Mouse (Mus musculus) hindbrain, postnatal 0 days (tissue): ENCODE measurements at regions not wholly inside any gene's neighbourhood (a gene's known extent, or its start where the extent isn't known, plus 50 kb on each side); places are given as distances from the start of the nearest gene placed in this dataset.

Experiments
- ATAC-seq: fragments of 200-750 bp; cut with Nextera tagmentation; 2 replicates; pipeline ENCODE4 v1.8.0; 2017; ENCODE audit warnings: mild to moderate bottlenecking, moderate TSS enrichment, moderate library complexity
- DNase-seq: peaks from one replicate; pipeline ENCODE4 v3.0.0-alpha.2; 2015; ENCODE audit warnings: low spot score
- H3K27ac ChIP-seq: fragments of 300-500 bp; sonication (generic); 2 replicates; pipeline ENCODE4 v1.5.1; 2014; ENCODE audit warnings: mild to moderate bottlenecking
- H3K27me3 ChIP-seq: fragments of 300-500 bp; sonication (generic); 2 replicates; pipeline ENCODE4 v1.6.1; 2014; ENCODE audit warnings: low read length, mixed read lengths; ENCODE audit not compliant: insufficient read depth
- H3K36me3 ChIP-seq: fragments of 300-500 bp; sonication (generic); 2 replicates; pipeline ENCODE4 v1.6.1; 2014; ENCODE audit warnings: low read length, mixed read lengths; ENCODE audit not compliant: insufficient read depth
- H3K4me1 ChIP-seq: fragments of 300-500 bp; sonication (generic); 2 replicates; pipeline ENCODE4 v1.6.1; 2014; ENCODE audit warnings: antibody characterized with exemption, low read length, mixed read lengths; ENCODE audit not compliant: insufficient read depth
- H3K4me2 ChIP-seq: fragments of 300-500 bp; sonication (generic); 2 replicates; pipeline ENCODE4 v1.6.1; 2014; ENCODE audit warnings: low read depth, mild to moderate bottlenecking, low read length, moderate library complexity, mixed read lengths
- H3K4me3 ChIP-seq: fragments of 300-500 bp; sonication (generic); 2 replicates; pipeline ENCODE4 v1.5.1; 2014; ENCODE audit warnings: low read length
- H3K9ac ChIP-seq: fragments of 300-500 bp; sonication (generic); replicated peaks from 2 replicates; pipeline ENCODE4 v1.6.1; 2014; ENCODE audit warnings: mild to moderate bottlenecking, low read length, moderate library complexity, mixed read lengths
- H3K9me3 ChIP-seq: fragments of 300-500 bp; sonication (generic); 2 replicates; pipeline ENCODE4 v1.6.1; 2016; ENCODE audit warnings: low read length, mixed read lengths
- CTCF ChIP-seq: IDR thresholded peaks from 2 replicates; pipeline ENCODE4 v1.5.1; 2016; ENCODE audit warnings: antibody characterized with exemption, control low read depth, low read depth
- WGBS: fragments of 180-500 bp; shearing (Covaris S2); extraction: QIAGEN DNeasy Blood & Tissue Kit; methylation state at CpG from one replicate; pipeline ENCODE4 v1.1.7; 2014; 5-methylcytosine and 5-hydroxymethylcytosine counted together

DNA sequence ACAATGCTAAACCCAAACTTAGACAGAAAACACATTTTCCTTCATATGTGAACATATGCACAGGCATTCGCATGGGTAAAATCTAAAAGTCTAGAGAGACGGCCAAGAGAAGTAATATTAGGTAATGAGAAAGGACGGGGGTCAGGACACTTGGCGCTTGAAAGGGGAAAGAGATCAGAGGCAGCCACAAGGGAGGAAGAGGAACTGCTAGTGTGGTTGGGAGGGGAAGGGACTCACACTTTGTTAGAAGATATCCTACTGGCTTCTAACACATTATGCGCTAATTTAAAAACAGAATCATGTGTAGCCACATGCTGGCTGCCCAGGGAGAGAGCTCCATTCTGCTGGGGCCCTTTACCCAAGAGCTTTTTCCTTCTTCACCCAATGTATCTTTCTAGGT lies 227.5 kb downstream of the Uaca start:
- no peak for TF ChIP-seq CTCF
- Histone ChIP-seq H3K36me3 (no peaks in the 10 kb centered on the region), H3K4me3 (no peak overlapping the region), H3K4me2 (no peak overlapping the region), H3K27me3 (no peaks in the 10 kb centered on the region), H3K9me3 (no peaks in the 10 kb centered on the region), H3K9ac (no peak overlapping the region), H3K27ac (no peak overlapping the region), H3K4me1 (no peaks in the 10 kb centered on the region)
- no peak for DNase-seq
- no peak for ATAC-seq
- WGBS = 84% methylated on average over 5 of the region's 5 CpGs

- ATAC-seq (no peak), DNase-seq (no peak)
- no peak overlapping the region for H3K27ac ChIP-seq
- no peak overlapping the region for H3K4me3 ChIP-seq
- no peaks in the 10 kb centered on the region for H3K27me3 ChIP-seq
- WGBS = 86% methylated on average over 6 of the region's 6 CpGs
- H3K36me3 ChIP-seq = no peaks in the 10 kb centered on the region
- H3K9me3 ChIP-seq = no peaks in the 10 kb centered on the region
- H3K4me1 ChIP-seq = no peaks in the 10 kb centered on the region
- TF ChIP-seq CTCF = no peak
- H3K4me2 ChIP-seq = no peak overlapping the region
- no peak overlapping the region for H3K9ac ChIP-seq
Observed at GRCm38 (mm10) chr9:61022371-61023026, 228.2 kb downstream of the Uaca start.

GRCm38 (mm10) chr9:61025341-61025740 lies 231.0 kb downstream of the Uaca start:
- WGBS = 97% methylated on average over 6 of the region's 6 CpGs
- no peak overlapping the region for H3K4me2 ChIP-seq
- 0 out of 2 replicates have a peak, but pooled peaks cover 3% of the 10 kb centered on the region for H3K4me1 ChIP-seq
- TF ChIP-seq CTCF = no peak
- H3K27ac ChIP-seq = no peak overlapping the region
- no peak overlapping the region for H3K9ac ChIP-seq
- H3K4me3 ChIP-seq = no peak overlapping the region
- no peaks in the 10 kb centered on the region for H3K36me3 ChIP-seq
- ATAC-seq (no peak), DNase-seq (no peak)
- H3K9me3 ChIP-seq = no peaks in the 10 kb centered on the region
- no peaks in the 10 kb centered on the region for H3K27me3 ChIP-seq

GRCm38 (mm10) chr9:61028775-61029401 lies 234.5 kb downstream of the Uaca start:
- H3K27ac ChIP-seq = no peak overlapping the region
- H3K4me3 ChIP-seq = no peak overlapping the region
- DNase-seq (peak; percentile 54), ATAC-seq (peak; percentile 69; the same call in 1 of the 2 replicates)
- H3K9ac ChIP-seq = no peak overlapping the region
- no peak for TF ChIP-seq CTCF
- H3K4me1 ChIP-seq = peaks cover 9% of the 10 kb centered on the region; the same call in 1 of the 2 replicates
- H3K9me3 ChIP-seq = no peaks in the 10 kb centered on the region
- WGBS = 47% methylated on average over 12 of the region's 12 CpGs
- H3K4me2 ChIP-seq = no peak overlapping the region
- H3K36me3 ChIP-seq = no peaks in the 10 kb centered on the region
- H3K27me3 ChIP-seq = no peaks in the 10 kb centered on the region

DNA sequence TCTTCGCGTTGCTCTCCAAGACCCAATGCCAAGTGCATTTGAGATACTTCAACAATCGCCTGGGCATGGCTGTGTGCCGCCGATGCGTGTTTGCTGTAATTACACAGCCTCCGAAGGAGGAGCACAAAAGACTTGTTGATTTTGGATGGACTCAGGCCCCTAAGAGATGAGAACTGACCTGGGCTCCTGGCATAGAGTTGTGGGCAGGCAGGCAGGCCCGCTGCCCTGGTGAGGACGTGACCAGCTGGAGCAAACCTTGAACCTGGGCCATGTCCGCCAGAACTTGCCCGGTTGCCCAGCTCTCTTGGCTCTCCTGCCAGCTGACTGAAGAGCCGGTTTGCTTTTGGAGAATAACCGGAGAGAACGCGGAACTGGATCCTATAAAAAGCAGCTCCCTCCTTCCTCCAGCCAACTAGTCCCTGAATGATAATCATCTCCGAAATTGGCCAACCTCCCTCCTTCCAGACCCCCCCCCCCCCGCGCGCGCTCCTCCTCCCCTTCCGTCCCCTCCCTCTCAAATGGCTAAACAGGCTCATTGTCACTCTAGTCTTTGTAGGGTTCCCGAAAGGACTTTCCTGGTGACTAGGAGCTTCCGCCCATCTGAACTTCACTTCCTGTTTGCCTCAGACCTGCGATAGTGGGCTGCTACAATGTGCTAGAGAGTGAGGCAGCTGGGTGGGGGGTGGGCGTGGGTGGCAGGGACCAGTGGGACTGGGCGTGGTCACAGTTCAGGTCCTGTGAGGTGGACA lies 237.5 kb downstream of the Uaca start:
- no peak overlapping the region for H3K9ac ChIP-seq
- H3K36me3 ChIP-seq = no peaks in the 10 kb centered on the region
- H3K27ac ChIP-seq = peak overlapping the region; percentile 60
- WGBS = 43% methylated on average over 26 of the region's 26 CpGs
- ATAC-seq (peak; percentile 55; the same call in 1 of the 2 replicates), DNase-seq (peak; percentile 70)
- H3K4me3 ChIP-seq = no peak overlapping the region
- H3K4me1 ChIP-seq = peaks cover 9% of the 10 kb centered on the region; the same call in 1 of the 2 replicates
- peak overlapping the region; percentile 41 for H3K4me2 ChIP-seq
- no peaks in the 10 kb centered on the region for H3K27me3 ChIP-seq
- no peaks in the 10 kb centered on the region for H3K9me3 ChIP-seq
- no peak for TF ChIP-seq CTCF

DNA sequence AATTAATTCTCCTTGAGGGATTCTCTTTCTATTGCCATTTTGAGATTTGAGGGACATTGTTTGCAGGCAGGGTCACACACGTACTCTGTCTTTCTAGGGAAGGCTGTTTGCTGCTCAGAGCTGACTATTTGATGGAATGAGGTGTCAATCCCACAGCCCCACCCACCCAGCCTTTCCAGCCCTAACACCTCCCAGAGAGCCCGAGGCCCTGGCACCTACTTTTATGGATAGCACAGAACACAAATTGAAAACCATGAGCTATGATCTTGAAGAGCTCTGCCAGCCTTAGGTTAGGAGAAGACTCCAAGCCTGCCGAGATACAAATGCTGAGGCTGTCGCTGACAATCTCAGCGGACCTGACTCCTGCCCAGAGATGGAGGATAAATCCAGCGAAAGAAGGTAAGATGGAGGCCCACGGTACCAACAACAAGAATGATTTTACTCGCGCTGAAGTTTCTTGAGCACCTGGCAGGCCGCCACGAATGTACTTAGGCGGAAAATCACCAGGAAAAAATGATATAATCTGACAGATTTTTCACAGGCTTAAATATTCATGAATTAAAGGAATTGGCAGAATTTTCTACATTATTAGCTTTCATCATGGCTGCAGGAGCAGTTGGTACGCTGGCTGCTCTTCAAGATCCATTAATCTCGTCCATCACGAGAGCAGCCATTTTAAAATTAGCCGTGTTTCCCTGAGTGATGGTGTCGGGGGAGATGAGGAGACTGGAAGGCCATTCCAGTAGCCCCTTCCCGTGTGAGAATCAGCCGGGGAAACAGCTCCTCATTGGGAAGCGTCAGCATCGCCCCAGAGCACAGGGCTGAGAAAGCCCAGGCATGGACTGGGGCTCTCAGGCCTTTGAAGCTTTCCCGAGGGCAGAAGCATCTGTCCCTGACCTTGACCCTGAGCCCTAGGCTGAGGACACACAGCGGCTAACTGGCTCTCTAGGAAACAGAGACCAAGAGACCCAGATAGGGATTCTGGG lies 238.4 kb downstream of the Uaca start:
- no peak for ATAC-seq
- Histone ChIP-seq H3K4me2 (peak overlapping the region; percentile 41; the same call in 1 of the 2 replicates), H3K9me3 (no peaks in the 10 kb centered on the region), H3K36me3 (no peaks in the 10 kb centered on the region), H3K9ac (no peak overlapping the region), H3K4me3 (no peak overlapping the region), H3K27ac (peak overlapping the region; percentile 60), H3K4me1 (peaks cover 9% of the 10 kb centered on the region; the same call in 1 of the 2 replicates), H3K27me3 (no peaks in the 10 kb centered on the region)
- TF ChIP-seq CTCF = no peak
- 40% methylated on average over 23 of the region's 23 CpGs for WGBS
- peak; percentile 63 for DNase-seq
